In the genomic region with DNA sequence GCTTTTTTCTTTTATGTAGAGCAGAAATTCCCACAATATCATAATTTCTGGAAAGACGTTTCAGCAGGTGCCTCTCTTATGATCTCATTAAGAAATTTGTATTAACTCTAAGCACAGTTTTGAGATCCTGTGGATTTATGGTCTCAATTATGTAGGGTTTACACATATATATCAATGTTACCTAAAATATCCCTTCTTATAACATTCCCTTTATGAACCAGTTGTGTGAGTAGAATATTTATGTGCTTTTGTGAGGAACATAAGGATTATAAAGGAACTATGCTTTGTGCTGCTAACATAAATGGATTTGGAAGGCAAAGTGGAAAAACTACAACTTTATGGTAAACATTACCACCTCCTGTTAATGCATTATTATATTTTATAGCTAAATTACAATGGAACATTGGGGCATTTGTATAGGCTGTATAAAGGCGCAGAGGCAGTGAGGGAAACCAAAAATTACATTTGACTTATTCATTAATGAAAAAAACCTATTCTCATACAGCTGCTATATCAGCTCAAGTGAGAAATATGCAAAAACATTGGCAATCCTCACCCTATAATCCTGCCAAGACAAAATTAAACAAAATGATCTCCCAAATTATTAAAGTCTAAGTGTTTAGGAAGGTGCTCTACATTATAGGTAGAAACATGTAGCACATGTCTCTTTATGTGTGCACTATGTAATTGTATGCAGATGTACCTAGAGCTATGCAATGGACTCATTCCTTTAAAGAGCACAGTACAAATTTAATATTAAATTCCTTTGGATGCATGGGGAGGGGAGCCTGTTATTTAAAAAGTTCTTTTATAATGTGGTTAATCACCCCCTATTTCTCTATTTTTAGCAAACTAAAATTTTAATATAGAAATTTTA, we compare ENCODE assay signal across 21 mouse cellular contexts.
DNase-seq lines count a peak whose midpoint lies in the region; ATAC-seq and TF ChIP-seq lines count a peak whose summit lies in the region.
"Had no signal": no experiment of that assay in that cellular context is flagged by ENCODE, and none has a peak within 500 bp of the region (broad histone marks: within the 10 kb centered on the region; RNA-seq: fewer than 3 reads in every experiment).

No protein-coding gene starts in this region.

- TF ChIP-seq POLR2A in limb, embryonic 14.5 days (IDR thresholded peaks at IDR 0.05; ENCODE audit: borderline replicate concordance, extremely low read depth, insufficient read depth, insufficient read length): no peak

- no peak for TF ChIP-seq CTCF in midbrain, postnatal 0 days (IDR thresholded peaks at IDR 0.05)

- WGBS in limb, embryonic 13.5 days: 70% methylated on average over 2 of the region's 2 CpGs
- 89% methylated on average over 2 of the region's 2 CpGs for WGBS in limb, embryonic 10.5 days
- WGBS in limb, embryonic 14.5 days: 51% methylated on average over 2 of the region's 2 CpGs
- 46% methylated on average over 2 of the region's 2 CpGs for WGBS in limb, embryonic 15.5 days
- 86% methylated on average over 2 of the region's 2 CpGs for WGBS in midbrain, postnatal 0 days

- H3K4me2 ChIP-seq in limb, embryonic 13.5 days (replicated peaks): no peak overlapping the region
- no peak overlapping the region for H3K4me2 ChIP-seq in limb, embryonic 14.5 days (replicated peaks; ENCODE audit: low read depth, low read length, severe bottlenecking)
- no peak overlapping the region for H3K4me2 ChIP-seq in limb, embryonic 15.5 days
- H3K4me2 ChIP-seq in midbrain, postnatal 0 days (ENCODE audit: low read depth, low read length, poor library complexity, severe bottlenecking): no peak overlapping the region

- intact Hi-C loops in heart, postnatal 14 days (cut with DNase I): no loop called here

- no peak overlapping the region for H3K9ac ChIP-seq in limb, embryonic 13.5 days
- H3K9ac ChIP-seq in limb, embryonic 14.5 days (ENCODE audit: low read depth, low read length, severe bottlenecking): no peak overlapping the region
- H3K9ac ChIP-seq in limb, embryonic 15.5 days: no peak overlapping the region
- H3K9ac ChIP-seq in midbrain, postnatal 0 days (replicated peaks; ENCODE audit: low read length, poor library complexity, severe bottlenecking): no peak overlapping the region

- no peak for DNase-seq in limb, embryonic 10.5 days (ENCODE audit: low spot score)
- peak; percentile 48 for DNase-seq in limb, embryonic 14.5 days (ENCODE audit: low spot score)
- DNase-seq in heart, postnatal 14 days: no peak
- DNase-seq in midbrain, postnatal 0 days (ENCODE audit: low spot score): no peak
- DNase-seq: adrenal gland, adult 2 months; adrenal gland, adult 8-10 months; adrenal gland, postnatal 10 days; adrenal gland, postnatal 14 days; adrenal gland, postnatal 25 days; adrenal gland, postnatal 36 days; B cell, adult 2 months; cerebellum, adult 11 months; cerebellum, adult 11-12 months; cerebellum, adult 18-20 months had no signal

- H3K27me3 ChIP-seq in limb, embryonic 13.5 days: no peaks in the 10 kb centered on the region
- no peaks in the 10 kb centered on the region for H3K27me3 ChIP-seq in limb, embryonic 10.5 days (ENCODE audit: low read depth, poor library complexity, severe bottlenecking)
- no peaks in the 10 kb centered on the region for H3K27me3 ChIP-seq in limb, embryonic 14.5 days (ENCODE audit: control insufficient read depth, insufficient read depth, low read length)
- no peaks in the 10 kb centered on the region for H3K27me3 ChIP-seq in limb, embryonic 15.5 days
- H3K27me3 ChIP-seq in midbrain, postnatal 0 days (ENCODE audit: insufficient read depth, low read length): no peaks in the 10 kb centered on the region
- H3K27me3 ChIP-seq: CH12.LX had no signal

- peak; percentile 80 for ATAC-seq in limb, embryonic 13.5 days (ENCODE audit: low FRiP score, low read depth)
- ATAC-seq in limb, embryonic 14.5 days (ENCODE audit: low FRiP score, low read depth): peak; percentile 65
- peak; percentile 67 for ATAC-seq in limb, embryonic 15.5 days (ENCODE audit: insufficient number of reproducible peaks, low FRiP score, low TSS enrichment, low read depth)
- no peak for ATAC-seq in midbrain, postnatal 0 days (ENCODE audit: low FRiP score)
- ATAC-seq: activated CD4-positive, CD25-positive, alpha-beta regulatory T cell, adult 4 months; CD4-positive, CD25-positive, alpha-beta regulatory T cell, adult 4 months; Patski had no signal

- no peak overlapping the region for H3K27ac ChIP-seq in limb, embryonic 13.5 days
- no peak overlapping the region for H3K27ac ChIP-seq in limb, embryonic 10.5 days
- no peak overlapping the region for H3K27ac ChIP-seq in limb, embryonic 14.5 days (replicated peaks; ENCODE audit: low read depth, low read length)
- no peak overlapping the region for H3K27ac ChIP-seq in limb, embryonic 15.5 days
- no peak overlapping the region for H3K27ac ChIP-seq in midbrain, postnatal 0 days (ENCODE audit: low read depth, low read length)

- H3K4me3 ChIP-seq in limb, embryonic 13.5 days: no peak overlapping the region
- no peak overlapping the region for H3K4me3 ChIP-seq in limb, embryonic 10.5 days
- no peak overlapping the region for H3K4me3 ChIP-seq in limb, embryonic 14.5 days (replicated peaks; ENCODE audit: low read length)
- no peak overlapping the region for H3K4me3 ChIP-seq in limb, embryonic 15.5 days
- H3K4me3 ChIP-seq in midbrain, postnatal 0 days (ENCODE audit: low read depth, low read length): no peak overlapping the region

- H3K4me1 ChIP-seq in limb, embryonic 13.5 days: no peaks in the 10 kb centered on the region
- no peaks in the 10 kb centered on the region for H3K4me1 ChIP-seq in limb, embryonic 10.5 days
- no peaks in the 10 kb centered on the region for H3K4me1 ChIP-seq in limb, embryonic 14.5 days (ENCODE audit: control insufficient read depth, insufficient read depth, low read length)
- H3K4me1 ChIP-seq in limb, embryonic 15.5 days: no peaks in the 10 kb centered on the region
- H3K4me1 ChIP-seq in midbrain, postnatal 0 days (ENCODE audit: insufficient read depth, low read length): no peaks in the 10 kb centered on the region

- no peaks in the 10 kb centered on the region for H3K9me3 ChIP-seq in limb, embryonic 13.5 days
- H3K9me3 ChIP-seq in limb, embryonic 10.5 days (replicated peaks): no peaks in the 10 kb centered on the region
- H3K9me3 ChIP-seq in limb, embryonic 14.5 days (ENCODE audit: control insufficient read depth, low read length): no peaks in the 10 kb centered on the region
- H3K9me3 ChIP-seq in limb, embryonic 15.5 days: no peaks in the 10 kb centered on the region
- no peaks in the 10 kb centered on the region for H3K9me3 ChIP-seq in midbrain, postnatal 0 days (ENCODE audit: low read length)

- no peaks in the 10 kb centered on the region for H3K36me3 ChIP-seq in limb, embryonic 13.5 days
- no peaks in the 10 kb centered on the region for H3K36me3 ChIP-seq in limb, embryonic 10.5 days
- no peaks in the 10 kb centered on the region for H3K36me3 ChIP-seq in limb, embryonic 14.5 days (ENCODE audit: control insufficient read depth, insufficient read depth, low read length)
- H3K36me3 ChIP-seq in limb, embryonic 15.5 days: no peaks in the 10 kb centered on the region
- H3K36me3 ChIP-seq in midbrain, postnatal 0 days (ENCODE audit: insufficient read depth, low read length): no peaks in the 10 kb centered on the region
- H3K36me3 ChIP-seq: G1E had no signal
